Mouse (Mus musculus) embryonic stem cell, embryonic (primary cell): ENCODE data around the gene Stk39.

Experiments
- CTCF ChIA-PET, 4 experiments: fragments of 300-600 bp in 2 of 4; fragments of 350-600 bp in 2 of 4; sonication (Branson Sonifier 250); formaldehyde crosslinking; loops; one replicate each; lab custom pipeline; 2022; ENCODE audit warnings: inconsistent platforms in 2 of 4; lab: Charles Lee
- POLR2A ChIA-PET, 4 experiments: fragments of 300-600 bp in 2 of 4; fragments of 350-600 bp in 2 of 4; sonication (Branson Sonifier 250); formaldehyde crosslinking; loops; one replicate each; lab custom pipeline; 2022; ENCODE audit warnings: antibody characterized with exemption in 4 of 4, inconsistent platforms in 1 of 4; lab: Charles Lee

Stk39 gene

GRCm38 (mm10) chr2:68432834-68433233 lies 39.2 kb downstream of the Stk39 start:
- ChIA-PET CTCF (no interaction called here), POLR2A (no interaction called here)

GRCm38 (mm10) chr2:68431024-68431962 lies 40.8 kb downstream of the Stk39 start:
- CTCF ChIA-PET, result interaction anchor here in 1 of 4 experiments (0.6 kb wide), 1 partner anchor 11 kb away, joined by 10 read pairs; no protein-coding TSS in a partner anchor
- POLR2A ChIA-PET, result no interaction called here

GRCm38 (mm10) chr2:68430493-68430892 lies 41.6 kb downstream of the Stk39 start:
- ChIA-PET CTCF (no interaction called here), POLR2A (no interaction called here)

- ChIA-PET CTCF (no interaction called here), POLR2A (no interaction called here)
Measured at GRCm38 (mm10) chr2:68429436-68429835, 42.6 kb downstream of the Stk39 start.

GRCm38 (mm10) chr2:68426977-68427577 lies 45.0 kb downstream of the Stk39 start:
- ChIA-PET CTCF (no interaction called here), POLR2A (no interaction called here)

GRCm38 (mm10) chr2:68426074-68426473 lies 46.0 kb downstream of the Stk39 start:
- ChIA-PET CTCF (no interaction called here), POLR2A (no interaction called here)

- CTCF ChIA-PET, result no interaction called here
- POLR2A ChIA-PET, result no interaction called here
Measured at GRCm38 (mm10) chr2:68421002-68421401, 51.1 kb downstream of the Stk39 start.

GRCm38 (mm10) chr2:68420223-68420622 lies 51.8 kb downstream of the Stk39 start:
- ChIA-PET POLR2A (no interaction called here), CTCF (no interaction called here)

- CTCF ChIA-PET, result no interaction called here
- POLR2A ChIA-PET, result no interaction called here
Measured at GRCm38 (mm10) chr2:68419746-68420145, 52.3 kb downstream of the Stk39 start.

GRCm38 (mm10) chr2:68419165-68419564 lies 52.9 kb downstream of the Stk39 start:
- ChIA-PET CTCF (no interaction called here), POLR2A (no interaction called here)

GRCm38 (mm10) chr2:68417081-68417480 lies 55.0 kb downstream of the Stk39 start:
- ChIA-PET CTCF (no interaction called here), POLR2A (interaction anchor here in 1 of 4 experiments (0.6 to 0.7 kb wide), 2 partner anchors 40 to 346 kb away, joined by 4 to 5 read pairs; no protein-coding TSS in a partner anchor)

GRCm38 (mm10) chr2:68415691-68416090 lies 56.4 kb downstream of the Stk39 start:
- ChIA-PET CTCF (no interaction called here), POLR2A (no interaction called here)

- POLR2A ChIA-PET, result interaction anchor here in 1 of 4 experiments (0.7 kb wide), 1 partner anchor 669 kb away, joined by 3 read pairs; no protein-coding TSS in a partner anchor
- CTCF ChIA-PET, result no interaction called here
Measured at GRCm38 (mm10) chr2:68412149-68412548, 59.9 kb downstream of the Stk39 start.

- CTCF ChIA-PET, result no interaction called here
Measured at GRCm38 (mm10) chr2:68411201-68411600, 60.9 kb downstream of the Stk39 start.

GRCm38 (mm10) chr2:68409640-68410215 lies 62.3 kb downstream of the Stk39 start:
- CTCF ChIA-PET, result no interaction called here
- POLR2A ChIA-PET, result interaction anchor here in 1 of 4 experiments (0.7 to 1.1 kb wide), 2 partner anchors 15 to 94 kb away, joined by 3 to 6 read pairs; no protein-coding TSS in a partner anchor

More at GRCm38 (mm10) chr2:68411201-68411600, 60.9 kb downstream of the Stk39 start:
- POLR2A ChIA-PET, result interaction anchor here in 1 of 4 experiments (0.5 kb wide), 1 partner anchor 27 kb away, joined by 3 read pairs; no protein-coding TSS in a partner anchor

- ChIA-PET CTCF (interaction anchor here in 2 of 4 experiments (0.6 to 1.2 kb wide), 3 partner anchors 45 to 163 kb away, joined by 3 to 6 read pairs (median 4); no protein-coding TSS in a partner anchor), POLR2A (interaction anchor here in 2 of 4 experiments (0.6 to 1.1 kb wide), 3 partner anchors 14 to 962 kb away, joined by 3 read pairs; no protein-coding TSS in a partner anchor)
Measured at GRCm38 (mm10) chr2:68408271-68408980, 63.6 kb downstream of the Stk39 start.

- ChIA-PET POLR2A (no interaction called here), CTCF (interaction anchor here in 1 of 4 experiments (0.6 kb wide), 1 partner anchor 162 kb away, joined by 6 read pairs; no protein-coding TSS in a partner anchor)
Measured at GRCm38 (mm10) chr2:68407179-68407950, 64.7 kb downstream of the Stk39 start.

- CTCF ChIA-PET, result no interaction called here
- POLR2A ChIA-PET, result interaction anchor here in 2 of 4 experiments (0.6 kb wide), 3 partner anchors 33 to 1069 kb away, joined by 3 to 8 read pairs (median 4); no protein-coding TSS in a partner anchor
Measured at GRCm38 (mm10) chr2:68406571-68407074, 65.4 kb downstream of the Stk39 start.
